Comparison of ENCODE assay signal across 8 mouse cellular contexts in genomic region chr8:107436841-107437421, GRCm38 (mm10). TPM values are rescaled to one million over a fixed set of nuclear protein-coding genes. Genes with fewer than 3 reads are reported as not detected.
A peak's percentile ranks its signal among the peaks of the same experiment; 100 is the strongest.
DNase-seq lines count a peak whose midpoint lies in the region; TF ChIP-seq lines count a peak whose summit lies in the region.

No protein-coding gene starts in this region.

- H3K79me2 ChIP-seq in myocyte (ENCODE audit: control insufficient read depth, insufficient read depth), result peaks cover 6% of the 10 kb centered on the region

- no peak for TF ChIP-seq CTCF in testis, adult 2 months (IDR thresholded peaks at IDR 0.05; ENCODE audit: control insufficient read depth, insufficient read depth, insufficient replicate concordance, low read depth, low read length)

- WGBS in hindbrain, embryonic 10.5 days, result 11% methylated on average over 16 of the region's 16 CpGs

- H3K4me2 ChIP-seq in myocyte (ENCODE audit: low read depth), result peak overlapping the region; percentile 83

- peak overlapping the region; percentile 92 for H3K4me3 ChIP-seq in testis, adult 2 months (ENCODE audit: control insufficient read depth, low read depth, low read length)
- peak overlapping the region; percentile 89 for H3K4me3 ChIP-seq in hindbrain, embryonic 10.5 days
- H3K4me3 ChIP-seq in myocyte, result peak overlapping the region; percentile 65

- no peaks in the 10 kb centered on the region for H3K9me3 ChIP-seq in hindbrain, embryonic 10.5 days

- H3ac ChIP-seq in myocyte (ENCODE audit: control insufficient read depth, insufficient read length), result peak overlapping the region; percentile 52

- no peaks in the 10 kb centered on the region for H3K27me3 ChIP-seq in testis, adult 2 months (ENCODE audit: control insufficient read depth, insufficient read depth, low read length)
- H3K27me3 ChIP-seq in hindbrain, embryonic 10.5 days (ENCODE audit: insufficient read depth, poor library complexity, severe bottlenecking), result no peaks in the 10 kb centered on the region
- no peaks in the 10 kb centered on the region for H3K27me3 ChIP-seq in myocyte (ENCODE audit: control insufficient read depth, insufficient read depth, insufficient read length)

- peak overlapping the region; percentile 63 for H3K27ac ChIP-seq in testis, adult 2 months (ENCODE audit: control insufficient read depth, insufficient read depth, low read depth, low read length)
- peak overlapping the region; percentile 94 for H3K27ac ChIP-seq in hindbrain, embryonic 10.5 days

- DNase-seq in testis, postnatal 14 days (ENCODE audit: low spot score), result no peak
- peak; percentile 59 for DNase-seq in embryo, embryonic 10.5 days (ENCODE audit: low spot score)
- DNase-seq in hindbrain, embryonic 10.5 days (ENCODE audit: low spot score), result peak; percentile 26
- DNase-seq in liver, result peak; percentile 72
- DNase-seq in right cerebral cortex, adult 18-20 months, result no peak
- no peak for DNase-seq in urinary bladder, adult 2 months (ENCODE audit: low spot score)

- no peak for TF ChIP-seq POLR2A in testis, adult 2 months (IDR thresholded peaks at IDR 0.05; ENCODE audit: control insufficient read depth, low read depth, low read length)
- no peak for TF ChIP-seq POLR2A in myocyte (IDR thresholded peaks at IDR 0.05; ENCODE audit: insufficient read length, low read depth)

- peaks cover 6% of the 10 kb centered on the region for H3K4me1 ChIP-seq in testis, adult 2 months (ENCODE audit: control insufficient read depth, insufficient read depth, low read length)
- H3K4me1 ChIP-seq in hindbrain, embryonic 10.5 days (replicated peaks), result peaks cover 18% of the 10 kb centered on the region

- H3K36me3 ChIP-seq in testis, adult 2 months (ENCODE audit: control insufficient read depth, insufficient read depth, low read length), result no peaks in the 10 kb centered on the region
- peaks cover 9% of the 10 kb centered on the region; the same call in 1 of the 2 replicates for H3K36me3 ChIP-seq in hindbrain, embryonic 10.5 days
- H3K36me3 ChIP-seq in myocyte (ENCODE audit: control insufficient read depth, insufficient read depth), result no peaks in the 10 kb centered on the region

TF ChIP-seq in myocyte, 11 proteins besides CTCF, POLR2A, EP300 and RAD21:
- peak; percentile 44 for TF ChIP-seq USF1 (IDR thresholded peaks at IDR 0.05; ENCODE audit: low read depth)
- TF ChIP-seq MYOD1 (IDR thresholded peaks at IDR 0.05; ENCODE audit: control insufficient read depth in 1 of 3, insufficient read length in 2 of 3, low read depth in 2 of 3), result no peak

RNA-seq across cellular contexts. Expression of gene Wwp2, which starts 0.8 kb away (rescaled TPM):
- polyA plus RNA-seq in testis, adult 2 months (2012; rRNA removed), result 109 and 129 TPM in 2 replicates
- 61.7 and 64.6 TPM in 2 replicates for polyA plus RNA-seq in hindbrain, embryonic 10.5 days (2016; fragmentation: Nextera tagmentation; extraction: Ambion mirVana)
- polyA plus RNA-seq in myocyte (2012; fragmentation: generic; extraction: Trizol), result 59.8 TPM
- polyA plus RNA-seq in urinary bladder, adult 2 months (2012; rRNA removed), result 18.4 and 22.5 TPM in 2 replicates

RNA-seq across cellular contexts. Expression of gene Nob1, which starts 12.1 kb away (rescaled TPM):
- polyA plus RNA-seq in testis, adult 2 months (2012; rRNA removed), result 15.3 and 15.9 TPM in 2 replicates
- polyA plus RNA-seq in hindbrain, embryonic 10.5 days (2016; fragmentation: Nextera tagmentation; extraction: Ambion mirVana), result 91.8 and 92.7 TPM in 2 replicates
- 61.4 TPM for polyA plus RNA-seq in myocyte (2012; fragmentation: generic; extraction: Trizol)
- 36.6 and 46.9 TPM in 2 replicates for polyA plus RNA-seq in urinary bladder, adult 2 months (2012; rRNA removed)

RNA-seq across cellular contexts. Expression of gene Nqo1, which starts 33.9 kb away (rescaled TPM):
- 1.6 and 2.2 TPM in 2 replicates for polyA plus RNA-seq in testis, adult 2 months (2012; rRNA removed)
- polyA plus RNA-seq in hindbrain, embryonic 10.5 days (2016; fragmentation: Nextera tagmentation; extraction: Ambion mirVana), result 4.5 and 5.5 TPM in 2 replicates
- polyA plus RNA-seq in myocyte (2012; fragmentation: generic; extraction: Trizol), result 11.6 TPM
- polyA plus RNA-seq in urinary bladder, adult 2 months (2012; rRNA removed), result 88.7 and 102 TPM in 2 replicates

Comparison
In these comparisons a context has a peak if more than half of its experiments do, and no peak if none do; other contexts are left out.
1. DNase-seq: peak in embryo, embryonic 10.5 days (single experiment), hindbrain, embryonic 10.5 days (single experiment) and liver (single experiment); none in testis, postnatal 14 days (single experiment), right cerebral cortex, adult 18-20 months (single experiment) and urinary bladder, adult 2 months (single experiment).
2. Peak in every context shown above with its lines, with median percentiles within 50 percentile points of each other: H3K4me3 ChIP-seq.